Mouse (Mus musculus) stomach, postnatal 0 days (tissue): ENCODE data around the gene Atp5g2.

Experiments used
- CTCF ChIP-seq: IDR thresholded peaks from 2 replicates; pipeline ENCODE4 v1.5.1; 2016; ENCODE audit warnings: antibody characterized with exemption, low read depth, mild to moderate bottlenecking, moderate library complexity
- EP300 ChIP-seq: optimal IDR thresholded peaks from 2 replicates; pipeline ENCODE3; 2016; ENCODE audit warnings: antibody characterized with exemption

DNA sequence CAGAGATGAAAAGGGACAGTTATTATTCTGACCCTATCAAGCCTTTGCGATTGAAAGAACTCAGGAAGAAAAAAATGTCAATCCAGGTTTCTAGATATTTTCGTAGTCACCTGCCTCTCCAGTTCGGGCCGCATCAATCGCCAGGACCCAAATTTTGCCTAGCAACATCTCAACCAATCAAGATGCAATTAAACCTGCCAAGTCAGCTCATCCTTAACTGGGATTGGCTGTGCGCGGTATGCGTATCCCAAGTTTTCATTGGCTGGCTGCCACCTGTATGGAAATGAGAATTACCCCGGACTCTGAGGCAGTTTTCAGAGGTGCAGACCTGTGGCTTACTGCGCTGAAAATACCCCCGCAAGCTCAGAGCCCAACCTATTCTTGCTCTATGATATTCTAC, 21.4 kb upstream of the Atp5g2 start:
- TF ChIP-seq CTCF (no peak), EP300 (no peak)
